Comparison of ENCODE assay signal across 8 mouse cellular contexts in genomic region chr3:86919641-86920342, GRCm38 (mm10). TPM values are rescaled to one million over a fixed set of nuclear protein-coding genes. Genes with fewer than 3 reads are reported as not detected.
A peak's percentile ranks its signal among the peaks of the same experiment; 100 is the strongest.
DNase-seq lines count a peak whose midpoint lies in the region; ATAC-seq lines count a peak whose summit lies in the region.

No protein-coding gene starts in this region.

- no peaks in the 10 kb centered on the region for H3K9me3 ChIP-seq in lung, embryonic 15.5 days
- H3K9me3 ChIP-seq in forebrain, embryonic 12.5 days = no peaks in the 10 kb centered on the region
- no peaks in the 10 kb centered on the region for H3K9me3 ChIP-seq in intestine, embryonic 16.5 days (ENCODE audit: control insufficient read depth, low read length)
- no peaks in the 10 kb centered on the region for H3K9me3 ChIP-seq in lung, embryonic 16.5 days (ENCODE audit: control insufficient read depth, low read length)

- DNase-seq in lung, postnatal 14 days = no peak
- DNase-seq in c-Kit-positive CD71-negative TER-119-negative erythroid progenitor cells, embryonic 14.5 days (ENCODE audit: low read depth) = peak; percentile 16
- peak; percentile 54 to 55 for DNase-seq in right cerebral cortex, postnatal 10 days (ENCODE audit: low spot score in 2 of 2)
- no peak for DNase-seq in c-Kit-positive CD71-positive TER-119-positive erythroid progenitor cells, embryonic 14.5 days (ENCODE audit: low spot score)

- under 1% methylated on average over 59 of the region's 61 CpGs for WGBS in lung, embryonic 15.5 days
- under 1% methylated on average over 61 of the region's 61 CpGs for WGBS in forebrain, embryonic 12.5 days
- WGBS in intestine, embryonic 16.5 days = under 1% methylated on average over 61 of the region's 61 CpGs
- under 1% methylated on average over 61 of the region's 61 CpGs for WGBS in lung, embryonic 16.5 days

- H3K4me2 ChIP-seq in lung, embryonic 15.5 days = peak overlapping the region; percentile 95
- H3K4me2 ChIP-seq in forebrain, embryonic 12.5 days = peak overlapping the region; percentile 72
- peak overlapping the region; percentile 94 for H3K4me2 ChIP-seq in intestine, embryonic 16.5 days (ENCODE audit: low read depth, low read length)
- peak overlapping the region; percentile 96 for H3K4me2 ChIP-seq in lung, embryonic 16.5 days (ENCODE audit: low read depth, low read length)

- peak; percentile 23; the same call in 1 of the 2 replicates for ATAC-seq in lung, embryonic 15.5 days (ENCODE audit: borderline replicate concordance, extremely low read depth, low FRiP score, low TSS enrichment)
- peak; percentile 60 for ATAC-seq in forebrain, embryonic 12.5 days (ENCODE audit: low FRiP score)
- ATAC-seq in intestine, embryonic 16.5 days = peak; percentile 57
- ATAC-seq in lung, embryonic 16.5 days (ENCODE audit: low read depth) = peak; percentile 36; the same call in 1 of the 2 replicates

- H3K4me3 ChIP-seq in lung, embryonic 15.5 days = peak overlapping the region; percentile 85
- peak overlapping the region; percentile 71 for H3K4me3 ChIP-seq in forebrain, embryonic 12.5 days (replicated peaks)
- H3K4me3 ChIP-seq in intestine, embryonic 16.5 days (ENCODE audit: low read length) = peak overlapping the region; percentile 74
- peak overlapping the region; percentile 67 for H3K4me3 ChIP-seq in lung, embryonic 16.5 days (ENCODE audit: low read length)

- H3K9ac ChIP-seq in lung, embryonic 15.5 days = peak overlapping the region; percentile 70
- H3K9ac ChIP-seq in forebrain, embryonic 12.5 days = peak overlapping the region; percentile 88
- H3K9ac ChIP-seq in intestine, embryonic 16.5 days (ENCODE audit: low read depth, low read length) = peak overlapping the region; percentile 75
- H3K9ac ChIP-seq in lung, embryonic 16.5 days (ENCODE audit: low read length) = peak overlapping the region; percentile 69

- H3K4me1 ChIP-seq in lung, embryonic 15.5 days = peaks cover 9% of the 10 kb centered on the region
- H3K4me1 ChIP-seq in forebrain, embryonic 12.5 days = peaks cover 32% of the 10 kb centered on the region
- H3K4me1 ChIP-seq in intestine, embryonic 16.5 days (ENCODE audit: control insufficient read depth, insufficient read depth, low read length) = peaks cover 8% of the 10 kb centered on the region
- 0 out of 2 replicates have a peak, but pooled peaks cover 4% of the 10 kb centered on the region for H3K4me1 ChIP-seq in lung, embryonic 16.5 days (replicated peaks; ENCODE audit: control insufficient read depth, insufficient read depth, low read length)

- H3K27ac ChIP-seq in lung, embryonic 15.5 days = peak overlapping the region; percentile 76; the same call in 1 of the 2 replicates
- peak overlapping the region; percentile 94 for H3K27ac ChIP-seq in forebrain, embryonic 12.5 days
- H3K27ac ChIP-seq in intestine, embryonic 16.5 days (ENCODE audit: low read length) = peak overlapping the region; percentile 77; the same call in 1 of the 2 replicates
- H3K27ac ChIP-seq in lung, embryonic 16.5 days (ENCODE audit: low read length) = no peak overlapping the region; the same call in none of the 2 replicates

- H3K27me3 ChIP-seq in lung, embryonic 15.5 days = peaks cover 21% of the 10 kb centered on the region
- no peaks in the 10 kb centered on the region for H3K27me3 ChIP-seq in forebrain, embryonic 12.5 days
- H3K27me3 ChIP-seq in intestine, embryonic 16.5 days (replicated peaks; ENCODE audit: control insufficient read depth, insufficient read depth, low read length) = no peaks in the 10 kb centered on the region
- H3K27me3 ChIP-seq in lung, embryonic 16.5 days (ENCODE audit: control insufficient read depth, insufficient read depth, low read depth, low read length) = peaks cover 5% of the 10 kb centered on the region; the same call in 1 of the 2 replicates

- H3K36me3 ChIP-seq in lung, embryonic 15.5 days = no peaks in the 10 kb centered on the region
- peaks cover 7% of the 10 kb centered on the region; the same call in 1 of the 2 replicates for H3K36me3 ChIP-seq in forebrain, embryonic 12.5 days (replicated peaks)
- no peaks in the 10 kb centered on the region for H3K36me3 ChIP-seq in intestine, embryonic 16.5 days (ENCODE audit: control insufficient read depth, insufficient read depth, low read length)
- H3K36me3 ChIP-seq in lung, embryonic 16.5 days (ENCODE audit: control insufficient read depth, insufficient read depth, low read length) = no peaks in the 10 kb centered on the region

RNA-seq across cellular contexts. Expression of gene Dclk2, which starts 0.9 kb away (rescaled TPM):
- polyA plus RNA-seq in lung, embryonic 15.5 days (2015; fragmentation: Nextera tagmentation; extraction: Ambion mirVana) = 6.4 and 6.8 TPM in 2 replicates
- 79.3 and 104 TPM in 2 replicates for polyA plus RNA-seq in forebrain, embryonic 12.5 days (2016; fragmentation: Nextera tagmentation; extraction: Ambion mirVana)
- polyA plus RNA-seq in intestine, embryonic 16.5 days (2015; fragmentation: Nextera tagmentation; extraction: Ambion mirVana) = 4.2 and 4.6 TPM in 2 replicates
- polyA plus RNA-seq in lung, embryonic 16.5 days (2015; fragmentation: Nextera tagmentation; extraction: Ambion mirVana) = 4.8 and 5.0 TPM in 2 replicates

Comparison
In these comparisons a context has a peak if more than half of its experiments do, and no peak if none do; other contexts are left out.
1. DNase-seq: peak in c-Kit-positive CD71-negative TER-119-negative erythroid progenitor cells, embryonic 14.5 days (single experiment) and right cerebral cortex, postnatal 10 days (2 of 2); none in lung, postnatal 14 days (single experiment) and c-Kit-positive CD71-positive TER-119-positive erythroid progenitor cells, embryonic 14.5 days (single experiment).
2. RNA of gene Dclk2, which starts 0.9 kb away (polyA plus RNA-seq): 79.3 to 104 TPM in forebrain, embryonic 12.5 days; 6.4 to 6.8 TPM in lung, embryonic 15.5 days, 4.8 to 5.0 TPM in lung, embryonic 16.5 days and 4.2 to 4.6 TPM in intestine, embryonic 16.5 days; every median in the first group is over 10 times any median in the second.
3. Peak in every context shown above with its lines, with median percentiles within 50 percentile points of each other: ATAC-seq, H3K4me2 ChIP-seq, H3K4me3 ChIP-seq and H3K9ac ChIP-seq.